ENCODE assay signal across 9 mouse cellular contexts in the genomic region with DNA sequence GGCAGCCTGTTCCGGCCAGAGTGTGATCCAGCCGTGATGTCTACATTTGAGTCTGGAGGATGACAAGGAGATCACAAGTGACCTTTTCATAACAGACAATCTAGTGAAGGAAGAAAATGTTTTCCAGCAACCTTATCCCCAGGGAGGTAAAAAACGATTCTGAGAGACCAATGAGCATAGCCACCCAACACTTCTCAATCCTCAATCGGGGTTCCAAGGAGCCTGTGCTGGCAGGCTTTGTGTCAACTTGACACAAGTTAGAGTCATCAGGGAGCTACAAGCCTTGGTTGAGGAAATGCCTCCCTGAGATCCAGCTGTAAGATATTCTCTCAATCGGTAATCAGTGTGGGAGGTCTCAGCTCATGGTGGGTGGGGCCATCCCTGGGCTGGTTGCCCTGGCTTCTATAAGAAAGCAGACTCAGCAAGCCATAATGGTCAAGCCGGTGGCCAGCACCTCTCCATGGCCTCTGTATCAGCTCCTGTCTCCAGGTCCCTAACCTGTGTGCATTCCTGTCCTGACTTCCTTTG. TPM values are rescaled to one million over a fixed set of nuclear protein-coding genes. Genes with fewer than 3 reads are reported as not detected.
DNase-seq lines count a peak whose midpoint lies in the region; ATAC-seq and TF ChIP-seq lines count a peak whose summit lies in the region.
"Had no signal": no experiment of that assay in that cellular context is flagged by ENCODE, and none has a peak within 500 bp of the region (broad histone marks: within the 10 kb centered on the region; RNA-seq: fewer than 3 reads in every experiment).

A gene (minus strand): TSS at position 51 of the 528 bp plus-strand sequence.

- no peak for ATAC-seq in Patski
- no peak for ATAC-seq in embryonic facial prominence, embryonic 11.5 days (replicated peaks; ENCODE audit: insufficient number of reproducible peaks, low FRiP score, low TSS enrichment, low read depth)
- no peak for ATAC-seq in hindbrain, embryonic 13.5 days (ENCODE audit: low FRiP score)
- ATAC-seq in limb, embryonic 14.5 days (ENCODE audit: low FRiP score, low read depth) = no peak
- ATAC-seq in inflammation-experienced regulatory T-cells, adult 6 months = no peak

- H3K27ac ChIP-seq in embryonic facial prominence, embryonic 11.5 days (replicated peaks; ENCODE audit: low read depth, low read length) = peak within 1 kb of the TSS; percentile 43; the same call in 1 of the 2 replicates
- peak within 1 kb of the TSS; percentile 63 for H3K27ac ChIP-seq in hindbrain, embryonic 13.5 days
- peak within 1 kb of the TSS; percentile 65 for H3K27ac ChIP-seq in limb, embryonic 14.5 days (replicated peaks; ENCODE audit: low read depth, low read length)
- H3K27ac ChIP-seq: liver, embryonic 15.5 days had no signal

- H3K4me2 ChIP-seq in embryonic facial prominence, embryonic 11.5 days (ENCODE audit: low read depth, low read length) = no peak within 1 kb of the TSS; the same call in 1 of the 2 replicates
- H3K4me2 ChIP-seq in hindbrain, embryonic 13.5 days = peak within 1 kb of the TSS; percentile 23; the same call in 1 of the 2 replicates
- H3K4me2 ChIP-seq in limb, embryonic 14.5 days (replicated peaks; ENCODE audit: low read depth, low read length, severe bottlenecking) = no peak within 1 kb of the TSS
- H3K4me2 ChIP-seq: liver, embryonic 15.5 days had no signal

- POLR2A ChIA-PET in Patski (lab: Charles Lee) = interaction anchor here (0.6 kb wide), 1 partner anchor 20 kb away, joined by 4 read pairs; no protein-coding TSS in a partner anchor

- H3K36me3 ChIP-seq in embryonic facial prominence, embryonic 11.5 days (replicated peaks; ENCODE audit: control insufficient read depth, insufficient read depth, low read depth, low read length) = no peaks in the 10 kb centered on the region
- no peaks in the 10 kb centered on the region for H3K36me3 ChIP-seq in hindbrain, embryonic 13.5 days
- H3K36me3 ChIP-seq in limb, embryonic 14.5 days (ENCODE audit: control insufficient read depth, insufficient read depth, low read length) = no peaks in the 10 kb centered on the region
- H3K36me3 ChIP-seq: liver, embryonic 15.5 days had no signal

- H3K4me3 ChIP-seq in embryonic facial prominence, embryonic 11.5 days (ENCODE audit: low read depth, low read length) = no peak within 1 kb of the TSS
- no peak within 1 kb of the TSS for H3K4me3 ChIP-seq in hindbrain, embryonic 13.5 days
- H3K4me3 ChIP-seq in limb, embryonic 14.5 days (replicated peaks; ENCODE audit: low read length) = no peak within 1 kb of the TSS
- H3K4me3 ChIP-seq: liver, embryonic 15.5 days had no signal

- peaks cover 4% of the 10 kb centered on the region; the same call in 1 of the 2 replicates for H3K4me1 ChIP-seq in embryonic facial prominence, embryonic 11.5 days (ENCODE audit: control insufficient read depth, insufficient read depth, low read length)
- peaks cover 26% of the 10 kb centered on the region for H3K4me1 ChIP-seq in hindbrain, embryonic 13.5 days (replicated peaks)
- peaks cover 21% of the 10 kb centered on the region for H3K4me1 ChIP-seq in limb, embryonic 14.5 days (ENCODE audit: control insufficient read depth, insufficient read depth, low read length)

- peak within 1 kb of the TSS; percentile 5; the same call in 1 of the 2 replicates for H3K9ac ChIP-seq in embryonic facial prominence, embryonic 11.5 days (replicated peaks; ENCODE audit: low read length)
- peak within 1 kb of the TSS; percentile 14; the same call in 1 of the 2 replicates for H3K9ac ChIP-seq in hindbrain, embryonic 13.5 days
- peak within 1 kb of the TSS; percentile 14; the same call in 1 of the 2 replicates for H3K9ac ChIP-seq in limb, embryonic 14.5 days (ENCODE audit: low read depth, low read length, severe bottlenecking)
- H3K9ac ChIP-seq: liver, embryonic 15.5 days had no signal

- in situ Hi-C loops in Patski (cut with MboI; ENCODE audit: low pct_unique_long_range_greater_than_20kb) = no loop called here

- TF ChIP-seq CTCF in Patski (IDR thresholded peaks at IDR 0.05) = no peak

- TF ChIP-seq POLR2A in limb, embryonic 14.5 days (IDR thresholded peaks at IDR 0.05; ENCODE audit: borderline replicate concordance, extremely low read depth, insufficient read depth, insufficient read length) = no peak

- H3K9me3 ChIP-seq in embryonic facial prominence, embryonic 11.5 days (replicated peaks; ENCODE audit: control insufficient read depth, low read length) = no peaks in the 10 kb centered on the region
- no peaks in the 10 kb centered on the region for H3K9me3 ChIP-seq in hindbrain, embryonic 13.5 days
- no peaks in the 10 kb centered on the region for H3K9me3 ChIP-seq in limb, embryonic 14.5 days (ENCODE audit: control insufficient read depth, low read length)
- H3K9me3 ChIP-seq: liver, embryonic 15.5 days had no signal

- no peaks in the 10 kb centered on the region for H3K27me3 ChIP-seq in Patski
- no peaks in the 10 kb centered on the region for H3K27me3 ChIP-seq in embryonic facial prominence, embryonic 11.5 days (ENCODE audit: control insufficient read depth, insufficient read depth, low read length)
- no peaks in the 10 kb centered on the region for H3K27me3 ChIP-seq in hindbrain, embryonic 13.5 days
- no peaks in the 10 kb centered on the region for H3K27me3 ChIP-seq in limb, embryonic 14.5 days (ENCODE audit: control insufficient read depth, insufficient read depth, low read length)
- H3K27me3 ChIP-seq: liver, embryonic 15.5 days had no signal

- intact Hi-C loops in left cerebral cortex, postnatal 10 days (cut with DNase I) = no loop called here

- CTCF ChIA-PET in Patski (lab: Charles Lee) = interaction anchor here (0.8 to 1.5 kb wide), 2 partner anchors 26 to 188 kb away, joined by 3 to 4 read pairs; no protein-coding TSS in a partner anchor

- 54% methylated on average over 6 of the region's 6 CpGs for WGBS in embryonic facial prominence, embryonic 11.5 days
- 73% methylated on average over 6 of the region's 6 CpGs for WGBS in hindbrain, embryonic 13.5 days
- WGBS in limb, embryonic 14.5 days = 57% methylated on average over 6 of the region's 6 CpGs

- DNase-seq in Patski (ENCODE audit: low read depth, low spot score) = no peak
- DNase-seq in embryonic facial prominence, embryonic 11.5 days (ENCODE audit: low spot score) = peak; percentile 32
- DNase-seq in limb, embryonic 14.5 days (ENCODE audit: low spot score) = no peak
- DNase-seq in frontal cortex, postnatal 10 days (ENCODE audit: low spot score in 2 of 2) = no peak
- no peak for DNase-seq in left cerebral cortex, postnatal 10 days (ENCODE audit: extremely low spot score in 1 of 2, low spot score in 2 of 2)
- no peak for DNase-seq in thymus, postnatal 36 days

RNA-seq across cellular contexts. Expression of the gene that starts here (rescaled TPM):
- 14.4 TPM for polyA plus RNA-seq in Patski (2021)
- 2.7 and 3.6 TPM in 2 replicates for polyA plus RNA-seq in embryonic facial prominence, embryonic 11.5 days (2014; fragmentation: Nextera tagmentation; extraction: Ambion mirVana)
- 2.2 and 2.5 TPM in 2 replicates for polyA plus RNA-seq in hindbrain, embryonic 13.5 days (2015; fragmentation: Nextera tagmentation; extraction: Ambion mirVana)
- 2.4 and 2.6 TPM in 2 replicates for polyA plus RNA-seq in limb, embryonic 14.5 days (2012; rRNA removed)
- polyA plus RNA-seq in limb, embryonic 14.5 days (2014; fragmentation: Nextera tagmentation; extraction: Ambion mirVana) = 2.2 and 2.6 TPM in 2 replicates
- 1 to 10 TPM; 3.1 to 3.8 TPM for total RNA-seq in left cerebral cortex, postnatal 10 days (2021)
- polyA plus RNA-seq in inflammation-experienced regulatory T-cells, adult 6 months (2017; shearing (Covaris generic)) = 1 to 10 TPM; 5.6 to 7.4 (median 6.7) TPM
